Mouse (Mus musculus): ENCODE results near the gene Ctnnbip1. TPM values are rescaled to one million over a fixed set of nuclear protein-coding genes. Genes with fewer than 3 reads are reported as not detected.

Ctnnbip1 gene
- total and polyA plus RNA-seq, 3 experiments, result 25.0 to 27.3 (median 25.5) TPM

DNA sequence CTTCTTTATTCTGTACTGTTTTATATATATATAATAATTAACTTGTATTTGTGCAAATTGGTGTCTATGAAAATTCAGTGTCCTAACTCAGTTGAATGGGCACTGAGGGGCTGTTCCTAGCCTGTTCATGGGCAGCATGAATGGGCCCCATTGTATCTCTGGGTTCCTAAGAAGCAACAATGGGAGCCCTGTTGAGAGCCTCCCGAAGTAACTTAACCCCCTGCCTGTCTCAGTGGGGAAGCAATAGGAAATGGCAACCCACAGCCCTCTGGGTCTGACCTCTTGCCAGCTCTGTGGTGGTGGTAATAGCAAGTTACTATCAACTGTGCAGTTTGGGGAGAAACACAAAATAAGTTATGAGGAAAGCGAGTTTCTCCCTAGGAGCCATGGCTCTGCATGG lies 21.4 kb upstream of the Ctnnbip1 start:
- Histone ChIP-seq H3K79me2 (replicated peaks; ENCODE audit: control insufficient read depth, insufficient read depth, low read length) (no peaks in the 10 kb centered on the region), H3K4me1 (ENCODE audit: control insufficient read depth, insufficient read depth, low read length) (no peaks in the 10 kb centered on the region), H3K27ac (no peak overlapping the region), H3K4me3 (no peak overlapping the region), H3K9ac (ENCODE audit: low read depth, low read length) (no peak overlapping the region), H3K27me3 (ENCODE audit: control insufficient read depth, insufficient read depth, low read length) (no peaks in the 10 kb centered on the region), H3K36me3 (ENCODE audit: control insufficient read depth, insufficient read depth, low read length) (no peaks in the 10 kb centered on the region)
- TF ChIP-seq EP300 (IDR thresholded peaks at IDR 0.05; ENCODE audit: insufficient read depth, low read depth, low read length) (no peak), CTCF (IDR thresholded peaks at IDR 0.05) (no peak), POLR2A (IDR thresholded peaks at IDR 0.05; ENCODE audit: insufficient read depth, low read depth, low read length) (no peak)
- WGBS, result 71% methylated on average over 2 of the region's 2 CpGs
- DNase-seq, result no peak
- intact Hi-C loops (cut with DNase I), result no loop called here

DNA sequence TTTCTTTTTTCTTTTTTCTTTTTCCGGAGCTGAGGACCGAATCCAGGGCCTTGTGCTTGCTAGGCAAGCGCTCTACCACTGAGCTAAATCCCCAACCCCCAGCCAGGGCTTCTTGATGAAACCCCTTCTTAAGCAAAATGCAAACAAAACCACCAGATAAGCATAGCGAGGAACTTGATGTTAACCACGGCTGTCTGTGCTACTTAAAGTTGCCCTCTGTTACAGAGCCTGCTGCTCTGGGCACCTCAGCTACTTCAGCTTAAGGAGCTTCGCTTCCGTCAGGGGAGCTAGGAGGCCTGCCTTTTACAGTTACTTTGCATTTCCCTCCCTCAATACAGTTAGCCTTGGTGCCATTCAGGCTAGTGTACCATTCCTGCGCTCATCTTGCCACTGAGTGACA lies 19.1 kb upstream of the Ctnnbip1 start:
- DNase-seq, result no peak
- no peak overlapping the region for H3K4me3 ChIP-seq
- no peaks in the 10 kb centered on the region for H3K4me1 ChIP-seq (ENCODE audit: control insufficient read depth, insufficient read depth, low read length)
- H3K27ac ChIP-seq, result no peak overlapping the region
- intact Hi-C loops (cut with DNase I), result no loop called here
- no peaks in the 10 kb centered on the region for H3K36me3 ChIP-seq (ENCODE audit: control insufficient read depth, insufficient read depth, low read length)
- no peaks in the 10 kb centered on the region for H3K79me2 ChIP-seq (replicated peaks; ENCODE audit: control insufficient read depth, insufficient read depth, low read length)
- no peaks in the 10 kb centered on the region for H3K27me3 ChIP-seq (ENCODE audit: control insufficient read depth, insufficient read depth, low read length)
- TF ChIP-seq CTCF (IDR thresholded peaks at IDR 0.05) (no peak), EP300 (IDR thresholded peaks at IDR 0.05; ENCODE audit: insufficient read depth, low read depth, low read length) (no peak), POLR2A (IDR thresholded peaks at IDR 0.05; ENCODE audit: insufficient read depth, low read depth, low read length) (no peak)
- H3K9ac ChIP-seq (ENCODE audit: low read depth, low read length), result no peak overlapping the region
- WGBS, result 85% methylated on average over 8 of the region's 8 CpGs

DNA sequence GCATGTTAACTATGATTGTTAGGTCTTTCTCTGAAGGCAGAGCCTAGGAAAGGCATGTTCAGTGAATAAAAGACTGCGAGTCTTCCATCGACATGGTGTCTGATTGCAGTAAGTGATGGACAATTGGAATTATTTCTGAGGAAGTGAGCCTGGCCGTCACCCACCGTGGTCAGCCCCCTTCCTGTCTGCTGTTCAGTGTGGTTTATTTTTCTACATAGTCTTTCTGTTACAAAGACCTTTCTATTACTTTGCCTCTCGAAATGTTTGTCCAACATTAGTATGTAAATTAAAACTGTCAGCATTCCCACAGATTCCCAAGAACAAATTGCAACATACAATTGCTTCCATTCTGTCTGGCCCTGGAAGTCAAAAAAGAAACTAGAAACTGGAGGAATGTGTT lies 18.2 kb upstream of the Ctnnbip1 start:
- Histone ChIP-seq H3K36me3 (ENCODE audit: control insufficient read depth, insufficient read depth, low read length) (no peaks in the 10 kb centered on the region), H3K27me3 (ENCODE audit: control insufficient read depth, insufficient read depth, low read length) (no peaks in the 10 kb centered on the region), H3K27ac (no peak overlapping the region), H3K4me1 (ENCODE audit: control insufficient read depth, insufficient read depth, low read length) (no peaks in the 10 kb centered on the region), H3K79me2 (replicated peaks; ENCODE audit: control insufficient read depth, insufficient read depth, low read length) (no peaks in the 10 kb centered on the region), H3K4me3 (no peak overlapping the region), H3K9ac (ENCODE audit: low read depth, low read length) (no peak overlapping the region)
- DNase-seq, result no peak
- WGBS, result 68% methylated on average over 5 of the region's 5 CpGs
- intact Hi-C loops (cut with DNase I), result no loop called here
- no peak for TF ChIP-seq POLR2A (IDR thresholded peaks at IDR 0.05; ENCODE audit: insufficient read depth, low read depth, low read length)
- no peak for TF ChIP-seq CTCF (IDR thresholded peaks at IDR 0.05)
- no peak for TF ChIP-seq EP300 (IDR thresholded peaks at IDR 0.05; ENCODE audit: insufficient read depth, low read depth, low read length)

DNA sequence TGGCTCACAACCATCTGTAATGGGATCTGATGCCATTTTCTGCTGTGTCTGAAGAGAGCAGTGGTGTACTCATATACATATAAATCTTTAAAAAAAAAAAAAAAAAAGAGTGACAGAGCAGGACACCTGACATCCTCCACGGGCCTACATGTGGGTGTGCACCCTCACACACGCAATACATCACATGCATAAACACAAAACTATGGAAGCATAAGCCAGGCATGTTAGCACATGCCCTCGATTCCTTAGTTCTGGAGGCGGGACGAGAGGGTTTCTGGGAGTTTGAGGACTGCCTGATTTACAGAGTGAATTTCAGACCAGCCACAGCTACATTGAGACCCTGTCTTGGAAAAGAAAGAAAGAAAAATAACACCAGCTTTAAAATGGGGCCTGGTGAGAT lies 13.7 kb upstream of the Ctnnbip1 start:
- intact Hi-C loops (cut with DNase I), result no loop called here
- DNase-seq, result no peak
- H3K27ac ChIP-seq, result no peak overlapping the region
- WGBS, result 80% methylated on average over 5 of the region's 5 CpGs
- H3K36me3 ChIP-seq (ENCODE audit: control insufficient read depth, insufficient read depth, low read length), result no peaks in the 10 kb centered on the region
- no peaks in the 10 kb centered on the region for H3K27me3 ChIP-seq (ENCODE audit: control insufficient read depth, insufficient read depth, low read length)
- H3K79me2 ChIP-seq (replicated peaks; ENCODE audit: control insufficient read depth, insufficient read depth, low read length), result no peaks in the 10 kb centered on the region
- no peak overlapping the region for H3K4me3 ChIP-seq
- H3K9ac ChIP-seq (ENCODE audit: low read depth, low read length), result no peak overlapping the region
- no peaks in the 10 kb centered on the region for H3K4me1 ChIP-seq (ENCODE audit: control insufficient read depth, insufficient read depth, low read length)
- no peak for TF ChIP-seq POLR2A (IDR thresholded peaks at IDR 0.05; ENCODE audit: insufficient read depth, low read depth, low read length)
- TF ChIP-seq CTCF (IDR thresholded peaks at IDR 0.05), result no peak; the same call in 1 of the 2 replicates
- no peak for TF ChIP-seq EP300 (IDR thresholded peaks at IDR 0.05; ENCODE audit: insufficient read depth, low read depth, low read length)

DNA sequence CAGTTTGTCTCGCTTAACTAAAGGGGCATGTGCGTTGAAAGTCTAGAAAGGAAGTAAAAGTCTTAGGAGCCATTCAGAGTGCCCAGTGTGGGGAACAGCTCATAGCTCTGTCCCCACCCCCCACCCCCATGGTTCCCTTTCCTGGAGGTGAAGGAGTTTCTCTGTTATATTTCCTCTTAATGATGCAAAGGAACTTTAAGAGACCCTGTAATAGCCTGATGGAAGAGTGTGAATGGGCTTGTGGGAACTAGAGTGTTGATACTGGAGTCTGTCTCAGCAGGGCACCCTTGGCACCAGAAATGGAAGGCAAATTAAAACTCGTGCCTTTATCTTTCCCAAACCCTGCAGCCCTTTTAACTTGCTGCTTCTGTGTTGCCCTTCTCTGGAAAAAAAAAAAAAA lies 13.2 kb upstream of the Ctnnbip1 start:
- TF ChIP-seq CTCF (IDR thresholded peaks at IDR 0.05) (no peak), POLR2A (IDR thresholded peaks at IDR 0.05; ENCODE audit: insufficient read depth, low read depth, low read length) (no peak), EP300 (IDR thresholded peaks at IDR 0.05; ENCODE audit: insufficient read depth, low read depth, low read length) (no peak)
- H3K9ac ChIP-seq (ENCODE audit: low read depth, low read length), result no peak overlapping the region
- 28% methylated on average over 3 of the region's 3 CpGs for WGBS
- intact Hi-C loops (cut with DNase I), result no loop called here
- H3K36me3 ChIP-seq (ENCODE audit: control insufficient read depth, insufficient read depth, low read length), result no peaks in the 10 kb centered on the region
- H3K4me3 ChIP-seq, result no peak overlapping the region
- no peaks in the 10 kb centered on the region for H3K27me3 ChIP-seq (ENCODE audit: control insufficient read depth, insufficient read depth, low read length)
- no peak for DNase-seq
- no peaks in the 10 kb centered on the region for H3K4me1 ChIP-seq (ENCODE audit: control insufficient read depth, insufficient read depth, low read length)
- no peak overlapping the region for H3K27ac ChIP-seq
- H3K79me2 ChIP-seq (replicated peaks; ENCODE audit: control insufficient read depth, insufficient read depth, low read length), result no peaks in the 10 kb centered on the region

DNA sequence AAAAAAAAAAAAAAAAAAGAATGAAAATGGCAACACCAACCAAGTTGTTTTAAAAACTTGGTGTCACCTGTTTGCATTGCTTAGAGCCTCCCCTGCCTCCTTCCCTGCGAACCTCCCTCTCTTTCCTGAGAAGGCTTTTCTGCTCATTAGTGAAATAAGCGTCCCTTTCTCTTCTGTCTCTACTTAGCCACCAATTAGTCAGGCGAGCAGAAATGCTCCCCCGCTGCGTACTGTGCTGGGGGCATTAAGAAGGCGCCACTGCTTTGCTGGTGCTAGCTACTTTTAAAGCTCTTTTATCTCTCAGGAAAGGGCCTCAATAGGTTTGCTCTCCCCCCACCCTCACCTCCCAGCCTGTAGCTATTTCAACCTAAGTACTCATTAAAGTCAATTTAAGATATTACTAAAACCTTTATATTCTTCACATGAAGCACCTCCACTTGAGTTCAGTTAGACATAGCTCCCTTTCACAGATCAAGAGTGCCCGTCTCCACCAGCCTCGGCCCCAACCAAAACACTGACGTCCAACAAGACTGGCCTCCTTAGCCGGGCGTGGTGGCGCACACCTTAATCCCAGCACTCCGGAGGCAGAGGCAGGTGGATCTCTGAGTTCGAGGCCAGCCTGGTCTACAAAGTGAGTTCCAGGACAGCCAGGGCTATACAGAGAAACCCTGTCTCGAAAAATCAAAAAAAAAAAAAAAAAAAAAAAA lies 12.6 kb upstream of the Ctnnbip1 start:
- TF ChIP-seq POLR2A (IDR thresholded peaks at IDR 0.05; ENCODE audit: insufficient read depth, low read depth, low read length) (no peak), EP300 (IDR thresholded peaks at IDR 0.05; ENCODE audit: insufficient read depth, low read depth, low read length) (no peak), CTCF (IDR thresholded peaks at IDR 0.05) (no peak)
- no peak overlapping the region for H3K4me3 ChIP-seq
- intact Hi-C loops (cut with DNase I), result no loop called here
- H3K9ac ChIP-seq (ENCODE audit: low read depth, low read length), result no peak overlapping the region
- no peaks in the 10 kb centered on the region for H3K36me3 ChIP-seq (ENCODE audit: control insufficient read depth, insufficient read depth, low read length)
- H3K27me3 ChIP-seq (ENCODE audit: control insufficient read depth, insufficient read depth, low read length), result no peaks in the 10 kb centered on the region
- no peaks in the 10 kb centered on the region for H3K79me2 ChIP-seq (replicated peaks; ENCODE audit: control insufficient read depth, insufficient read depth, low read length)
- WGBS, result 72% methylated on average over 14 of the region's 15 CpGs
- H3K4me1 ChIP-seq (ENCODE audit: control insufficient read depth, insufficient read depth, low read length), result no peaks in the 10 kb centered on the region
- no peak overlapping the region for H3K27ac ChIP-seq
- DNase-seq, result no peak

Measured in heart, adult 2 months (tissue).